Mouse (Mus musculus) cerebellum, adult (tissue): Measurements from ENCODE around the gene Unc119.

ENCODE experiments used
- ATAC-seq: cut with Nextera tagmentation; 2 replicates; pipeline ENCODE4 v1.9.2; 2017; ENCODE audit warnings: mild to moderate bottlenecking, moderate library complexity, mixed read lengths; ENCODE audit not compliant: insufficient number of reproducible peaks, low FRiP score, low TSS enrichment

Gene Unc119

DNA sequence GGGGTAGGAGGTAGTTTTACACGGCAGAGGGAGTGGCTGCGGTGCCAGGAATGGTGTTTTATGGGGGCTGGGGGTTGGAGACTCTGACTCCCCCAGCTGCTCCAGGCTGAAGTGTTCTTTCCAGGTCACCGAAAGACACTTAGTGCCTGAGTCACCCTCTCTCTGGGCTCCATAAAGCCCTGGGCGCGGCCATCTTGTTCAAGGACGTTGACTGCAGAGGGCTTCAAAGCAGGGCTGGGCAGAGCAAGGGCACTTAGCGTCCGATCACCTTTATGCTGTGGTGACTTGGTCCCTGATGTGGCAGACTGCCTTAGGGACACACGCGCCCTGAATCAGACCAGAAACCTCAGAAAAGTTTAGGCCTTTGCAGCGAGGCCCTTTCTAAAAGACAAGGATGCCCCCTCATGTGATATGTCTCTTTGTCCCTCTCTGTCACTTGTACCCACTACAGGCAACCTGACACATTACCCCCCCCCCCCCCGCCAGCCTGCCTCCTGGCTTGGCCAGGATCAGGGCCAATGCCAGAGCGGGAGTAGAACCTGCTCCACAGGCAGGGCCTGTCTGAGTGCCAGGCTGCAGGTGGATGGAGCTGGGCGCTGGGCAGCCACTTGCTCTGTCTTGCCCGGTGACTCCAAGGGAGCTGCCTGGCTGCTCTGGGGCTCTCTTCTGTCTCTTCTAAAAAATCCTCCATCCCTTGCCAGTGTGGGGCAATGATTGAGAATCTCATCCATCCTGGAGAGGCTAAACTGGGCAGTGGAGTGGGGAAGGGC lies 24.4 kb downstream of the Unc119 start:
- no peak for ATAC-seq

DNA sequence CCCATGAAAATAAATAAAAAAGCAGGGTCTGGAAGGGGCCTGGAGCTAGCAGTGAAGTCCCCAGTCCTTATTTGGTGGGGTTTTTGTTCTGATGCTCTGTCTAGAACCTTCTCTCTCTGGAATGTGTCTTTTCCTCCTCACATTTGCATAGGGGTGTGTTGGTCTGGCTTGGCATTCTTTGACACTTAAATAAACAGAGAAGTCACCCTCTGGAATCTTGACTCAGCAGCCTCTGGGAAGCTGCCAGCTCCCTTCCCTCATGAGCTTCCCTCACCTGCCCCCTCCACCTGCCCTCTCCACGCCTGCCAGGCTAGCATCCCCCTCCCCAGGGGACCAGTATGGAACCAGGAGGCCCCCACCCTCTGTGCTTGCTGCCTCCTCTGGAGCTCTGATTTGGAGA lies 27.1 kb downstream of the Unc119 start:
- ATAC-seq, result no peak

DNA sequence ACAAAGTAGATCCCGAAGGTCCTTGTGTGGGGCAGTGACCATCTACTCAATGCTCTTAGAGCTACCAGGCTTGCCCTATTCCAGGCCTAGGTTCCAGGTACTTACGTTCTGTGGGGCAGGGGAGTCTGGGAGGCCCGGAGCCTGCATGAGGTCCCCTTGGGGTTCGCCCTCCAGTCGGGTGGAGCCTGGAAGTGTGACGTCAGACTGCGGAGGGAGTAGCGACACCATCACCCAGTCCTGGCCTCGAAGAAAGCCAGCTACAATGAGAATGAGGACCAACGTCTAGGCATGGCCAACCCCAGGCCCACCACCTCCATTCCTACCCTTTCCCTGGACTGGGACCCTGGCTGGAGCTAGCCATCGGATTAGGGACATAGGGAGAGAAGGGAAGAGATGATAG lies 28.4 kb downstream of the Unc119 start:
- no peak for ATAC-seq

DNA sequence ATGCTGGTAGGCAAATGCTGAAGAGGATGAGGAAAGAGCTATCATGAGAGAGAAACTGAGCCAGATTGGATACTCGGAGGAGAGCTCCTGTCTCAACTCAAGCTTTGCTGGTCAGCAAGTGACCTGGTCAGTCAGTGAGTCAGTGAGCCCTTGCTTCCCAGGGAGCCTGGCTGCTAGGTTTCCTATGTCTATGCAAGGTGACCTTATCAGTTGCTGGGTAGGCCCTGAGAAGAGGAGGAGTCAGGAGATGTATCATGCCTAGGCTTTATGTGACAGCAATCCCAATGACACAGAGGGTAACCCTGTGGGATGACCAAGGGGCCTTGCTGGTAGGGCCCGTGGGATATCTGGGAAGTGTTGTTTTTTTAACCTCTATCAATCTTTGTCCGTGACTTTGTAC lies 28.9 kb downstream of the Unc119 start:
- ATAC-seq, result no peak

DNA sequence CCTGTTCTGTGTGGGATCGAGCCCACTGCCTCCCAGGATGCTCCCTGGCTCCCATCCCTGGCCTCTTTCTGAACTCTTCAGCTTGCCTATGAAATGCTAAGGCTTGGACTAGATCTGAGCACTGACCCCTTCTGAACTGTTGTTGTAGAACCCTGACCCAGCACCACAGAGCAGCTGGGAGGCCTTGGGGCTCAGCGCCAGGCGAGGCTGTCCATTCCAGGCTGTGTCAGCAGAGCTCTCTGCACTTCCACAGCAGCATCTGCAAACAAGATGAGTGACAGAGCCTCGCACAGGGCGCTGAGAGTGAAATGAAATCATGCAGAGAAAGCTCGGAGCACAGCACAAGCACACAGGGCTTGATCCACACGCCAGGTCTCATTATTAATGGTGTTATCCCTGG lies 29.3 kb downstream of the Unc119 start:
- ATAC-seq, result no peak

DNA sequence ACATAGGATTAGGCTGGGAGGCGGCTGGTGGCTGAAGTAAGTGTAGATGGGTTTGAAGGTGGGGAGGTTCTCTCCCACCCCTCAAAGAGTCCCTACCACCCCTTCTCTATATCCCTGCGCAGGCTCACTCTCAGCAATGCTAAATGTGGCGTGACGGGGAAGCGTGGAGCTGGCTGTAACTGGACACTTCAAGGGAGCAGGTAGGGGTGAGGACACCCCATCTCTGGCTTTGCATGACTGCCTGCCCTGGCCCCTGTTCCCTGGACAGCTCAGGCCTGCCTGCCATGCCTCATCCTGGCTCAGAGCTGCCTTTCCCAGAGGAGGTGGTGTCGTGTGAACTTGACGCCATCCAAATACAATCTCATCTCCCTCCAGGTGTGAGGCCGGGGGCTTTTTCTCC lies 30.9 kb downstream of the Unc119 start:
- no peak for ATAC-seq

DNA sequence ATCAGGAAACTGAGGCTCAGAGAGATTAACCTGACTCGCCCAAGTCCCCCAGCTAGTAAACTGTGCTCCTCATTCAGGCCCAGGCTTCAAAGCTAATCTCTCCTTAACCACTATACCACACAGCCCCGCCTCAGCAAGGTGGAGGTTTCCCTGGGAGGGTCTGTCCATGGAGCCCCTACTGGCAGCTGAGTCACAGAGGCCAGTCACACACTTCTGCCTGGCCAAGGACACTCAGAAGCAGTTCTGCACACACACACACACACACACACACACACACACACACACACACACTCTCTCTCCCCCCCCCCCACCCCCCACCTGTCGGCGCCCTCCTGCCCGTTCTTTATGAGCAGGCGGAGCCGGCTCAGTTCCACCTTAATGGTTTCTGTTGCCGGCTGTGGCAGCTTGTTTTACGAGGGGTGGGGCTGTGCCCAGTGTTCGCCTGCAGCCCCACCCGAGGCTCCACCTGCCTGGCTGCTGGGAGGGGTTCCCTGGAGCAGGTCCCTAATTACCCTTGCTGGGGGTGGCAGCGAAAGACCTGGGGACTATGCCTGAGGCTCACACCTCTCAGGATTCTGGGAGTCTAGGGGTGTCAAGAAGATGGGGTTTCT lies 34.4 kb downstream of the Unc119 start:
- no peak for ATAC-seq

DNA sequence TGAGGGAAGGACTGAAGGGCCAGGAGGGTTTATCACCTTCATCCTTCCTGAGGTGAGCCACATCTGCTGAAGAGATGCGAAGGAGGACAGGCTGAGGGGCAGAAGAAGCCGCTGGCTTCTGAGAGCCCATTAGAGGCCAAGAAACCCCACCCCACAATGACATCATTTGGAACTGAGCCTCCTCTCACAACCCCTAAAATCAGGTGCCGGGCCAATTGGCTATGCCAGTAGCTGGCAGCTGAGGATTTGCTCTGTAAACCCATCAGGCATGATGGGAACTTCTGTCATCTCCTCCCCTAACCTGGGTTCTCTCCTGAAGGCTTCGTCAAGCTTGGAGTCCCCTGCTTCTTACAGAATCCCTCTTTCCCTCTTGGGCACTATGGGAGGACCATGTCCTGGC lies 37.1 kb downstream of the Unc119 start:
- no peak for ATAC-seq

DNA sequence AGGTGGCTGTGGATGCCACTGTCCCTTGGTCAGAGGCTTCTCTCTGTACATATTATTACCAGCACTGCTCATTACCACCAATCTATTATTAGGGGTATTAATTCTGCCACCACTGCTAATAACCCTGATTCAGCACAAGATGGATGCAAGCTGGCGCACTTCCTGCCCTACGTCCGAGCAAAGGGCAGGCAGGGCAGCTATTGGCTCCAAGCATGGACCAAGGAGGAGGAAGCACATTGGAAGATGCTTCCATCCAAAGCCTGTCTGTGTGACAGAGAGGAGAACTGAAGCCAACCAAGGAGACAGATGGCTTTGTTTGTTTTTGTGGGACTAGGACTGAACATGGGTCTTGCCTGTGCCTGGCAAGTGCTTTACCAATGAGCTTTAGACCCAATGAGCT lies 37.7 kb downstream of the Unc119 start:
- ATAC-seq, result no peak

DNA sequence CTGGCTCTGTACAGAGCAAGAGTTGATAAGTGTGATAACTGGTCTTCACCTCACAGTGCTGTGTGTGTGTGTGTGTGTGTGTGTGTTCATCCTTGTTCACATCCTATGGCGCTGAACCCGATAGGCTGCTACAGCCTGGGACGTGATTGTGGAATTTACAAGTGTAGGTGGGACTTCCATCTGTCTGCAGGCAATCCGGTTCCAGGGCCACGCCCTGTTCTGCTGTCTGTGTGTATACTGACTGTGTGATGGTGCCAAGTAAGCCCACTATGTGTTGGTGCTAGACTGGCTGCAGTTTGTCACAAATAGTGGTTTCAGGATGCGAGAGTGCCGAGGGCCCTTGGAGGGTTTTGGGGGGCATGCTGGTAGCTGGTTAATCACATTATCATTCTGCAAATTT lies 39.0 kb downstream of the Unc119 start:
- no peak for ATAC-seq

DNA sequence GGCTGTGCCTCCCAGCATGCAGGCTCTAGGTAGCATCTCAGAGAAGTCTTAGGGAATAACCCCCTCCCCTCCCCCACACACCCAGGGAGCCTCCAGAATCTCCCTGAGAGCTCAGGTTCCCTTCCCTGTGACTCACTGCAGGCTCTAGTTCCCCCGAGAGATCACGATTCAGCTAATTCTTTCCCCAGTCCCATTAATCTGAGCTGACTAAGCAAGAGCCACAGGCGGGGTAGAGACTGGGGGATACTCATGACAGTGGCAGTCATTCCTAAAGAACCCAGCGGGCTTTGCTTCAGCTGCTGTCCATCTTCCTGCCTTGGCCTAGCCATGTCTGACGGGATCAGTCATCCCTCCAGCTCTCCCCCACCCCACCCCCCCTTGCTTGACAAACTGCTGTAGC lies 39.4 kb downstream of the Unc119 start:
- no peak for ATAC-seq

DNA sequence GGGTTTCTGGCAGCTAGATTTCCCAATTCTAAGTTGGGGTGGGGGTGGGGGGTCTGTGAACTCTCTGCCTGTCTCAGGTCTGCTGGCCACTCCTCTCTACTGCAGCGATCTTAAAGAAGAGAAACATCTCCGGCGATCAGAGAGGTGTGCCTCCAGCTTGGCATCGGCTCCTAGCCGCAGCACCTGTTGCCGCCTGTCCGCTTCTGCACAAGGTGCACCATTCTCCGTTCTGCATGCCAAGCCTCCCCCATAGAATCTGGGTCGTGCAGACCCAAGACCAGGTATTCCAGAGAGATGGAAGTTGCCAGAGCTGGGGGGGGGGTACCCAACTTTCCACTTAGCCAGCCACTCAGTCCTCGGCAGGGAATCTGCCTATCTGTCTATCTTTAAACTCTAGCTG lies 42.5 kb downstream of the Unc119 start:
- ATAC-seq, result no peak

DNA sequence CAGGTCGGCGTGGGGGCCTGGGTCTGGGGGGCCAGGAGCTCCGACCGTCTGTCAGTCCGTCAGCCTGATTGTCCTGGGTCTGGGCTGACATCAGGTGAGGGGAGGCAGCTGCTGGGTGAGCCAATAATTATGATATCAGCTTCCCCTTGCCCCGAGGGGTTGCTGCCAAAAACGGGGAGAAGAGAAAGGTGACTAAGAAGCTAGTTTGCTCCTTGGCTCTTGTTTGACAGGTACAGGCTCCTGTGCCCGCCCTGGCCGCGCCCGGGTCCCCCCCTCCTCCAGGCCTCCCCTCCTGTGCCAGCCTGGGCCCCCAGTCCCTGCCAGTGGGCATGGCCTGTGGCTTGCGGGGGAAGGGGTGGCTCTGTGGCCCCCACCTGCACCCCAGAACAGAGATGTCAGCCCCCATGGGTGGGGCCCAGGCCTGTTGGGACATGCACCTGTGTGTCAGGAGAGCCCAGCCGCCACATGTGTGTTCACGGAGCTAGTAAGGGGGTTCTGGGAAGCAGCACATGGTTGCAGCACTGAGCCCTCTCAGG lies 43.3 kb downstream of the Unc119 start, which contains the start of gene Foxn1:
Foxn1 (minus strand) TSS at position 51 of the 536 bp plus-strand sequence.
- no peak for ATAC-seq

DNA sequence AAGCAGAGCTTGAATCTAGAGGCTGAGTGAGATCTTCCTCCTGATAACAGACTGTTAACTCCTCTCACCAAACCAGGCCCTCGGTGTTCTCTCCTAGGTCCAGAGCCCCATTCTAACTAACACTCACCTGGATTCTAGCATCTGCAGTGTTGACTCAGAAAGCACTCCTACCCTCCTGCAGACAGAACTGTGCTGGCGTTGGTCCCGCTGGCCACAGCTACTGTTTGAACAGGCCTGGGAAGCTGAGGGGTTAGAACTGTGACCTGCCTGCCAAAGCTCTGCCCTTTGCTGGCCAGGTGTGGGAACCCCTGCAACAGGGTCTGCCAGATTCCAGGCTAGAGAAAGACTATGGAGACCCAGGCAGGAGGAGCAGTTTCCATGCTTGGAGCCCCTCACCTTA lies 49.4 kb downstream of the Unc119 start:
- no peak for ATAC-seq

DNA sequence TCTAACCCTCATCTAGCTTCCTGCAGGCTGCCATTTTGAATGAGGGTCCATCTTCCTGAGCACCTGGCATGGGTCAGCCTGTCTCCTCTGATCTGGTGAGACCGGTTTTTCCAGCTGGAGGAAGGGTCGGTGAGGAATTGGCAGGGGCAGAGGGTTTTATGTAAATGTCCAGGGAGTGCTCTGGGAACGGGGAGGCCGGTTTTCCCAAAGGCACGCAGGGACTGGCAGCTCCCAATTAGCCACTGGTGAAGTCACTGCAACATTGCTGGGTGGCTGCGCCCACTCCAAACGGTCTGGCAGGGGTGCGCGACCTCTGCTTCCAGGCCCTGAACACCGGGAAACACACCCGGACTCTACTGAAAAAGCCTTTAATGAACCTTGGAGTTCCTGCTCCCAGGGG lies 53.7 kb downstream of the Unc119 start:
- no peak for ATAC-seq

DNA sequence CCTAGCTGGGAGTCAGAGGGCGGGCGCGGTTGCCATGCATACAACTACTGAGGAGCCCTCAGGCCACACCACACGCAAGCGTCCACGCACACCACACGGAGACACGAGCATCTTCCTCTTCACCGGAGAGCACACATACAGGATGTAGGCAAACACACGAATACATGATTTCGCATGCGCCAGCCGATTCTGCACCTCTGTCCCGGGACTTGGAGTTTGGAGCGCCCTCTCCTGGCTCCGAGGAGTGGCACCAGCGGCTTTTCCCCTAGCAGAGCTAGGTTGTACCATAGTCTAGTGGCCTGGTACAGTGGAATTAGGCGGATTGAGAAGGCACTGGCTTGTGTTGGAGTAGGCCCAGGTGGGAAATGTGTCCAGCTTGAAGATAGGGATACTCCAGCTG lies 54.1 kb downstream of the Unc119 start:
- no peak for ATAC-seq

DNA sequence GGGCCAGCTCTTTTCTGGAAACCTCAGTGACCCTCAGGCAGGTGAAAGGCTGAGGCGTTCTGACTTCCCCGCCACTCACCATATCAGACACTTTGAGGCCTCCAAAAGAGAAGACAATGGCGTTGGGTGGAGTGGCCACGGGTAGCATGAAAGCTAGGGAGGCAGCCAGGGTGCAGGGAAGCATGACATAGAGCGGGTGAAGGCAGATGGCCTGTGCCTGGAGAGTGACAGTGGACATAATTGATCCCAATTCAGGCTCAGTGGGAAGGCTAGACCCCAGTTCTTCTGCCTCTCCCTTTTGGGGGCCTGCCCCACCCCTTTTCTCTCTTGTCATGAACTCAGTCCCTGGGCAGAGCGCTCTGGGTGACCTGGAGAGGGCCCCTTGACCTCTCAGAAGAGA lies 54.9 kb downstream of the Unc119 start:
- ATAC-seq, result no peak
